Comparison of ENCODE assay signal across 25 mouse cellular contexts in genomic region chr3:103309750-103310149, GRCm38 (mm10).
"Had no signal": no experiment of that assay in that cellular context is flagged by ENCODE, and none has a peak within 500 bp of the region (broad histone marks: within the 10 kb centered on the region; RNA-seq: fewer than 3 reads in every experiment).

No protein-coding gene starts in this region.

- H3K4me1 ChIP-seq: limb, embryonic 10.5 days; liver, embryonic 15.5 days had no signal

- H3K27ac ChIP-seq: heart, embryonic 10.5 days; hindbrain, embryonic 10.5 days; hindbrain, embryonic 12.5 days; hindbrain, embryonic 14.5 days; intestine, embryonic 15.5 days; layer of hippocampus, adult 2 months; left cerebral cortex, adult 2 months; limb, embryonic 10.5 days; limb, embryonic 12.5 days; liver, embryonic 13.5 days; liver, embryonic 15.5 days had no signal

- ATAC-seq: hindbrain, embryonic 16.5 days; inflammation-experienced regulatory T-cells, adult 6 months; intestine, embryonic 15.5 days; intestine, postnatal 0 days had no signal

- H3K4me3 ChIP-seq: heart, embryonic 10.5 days; heart, embryonic 12.5 days; hindbrain, embryonic 10.5 days; hindbrain, embryonic 12.5 days; intestine, embryonic 15.5 days; layer of hippocampus, adult 2 months; left cerebral cortex, adult 2 months; limb, embryonic 10.5 days; limb, embryonic 12.5 days; liver, embryonic 13.5 days; liver, embryonic 15.5 days had no signal

- H3K9me3 ChIP-seq: heart, embryonic 10.5 days; heart, embryonic 12.5 days; hindbrain, embryonic 10.5 days; hindbrain, embryonic 12.5 days; intestine, embryonic 15.5 days; limb, embryonic 10.5 days; limb, embryonic 12.5 days; liver, embryonic 13.5 days; liver, embryonic 15.5 days had no signal

- H3K9ac ChIP-seq: heart, embryonic 12.5 days; hindbrain, embryonic 12.5 days; hindbrain, embryonic 14.5 days; intestine, embryonic 15.5 days; limb, embryonic 12.5 days; liver, embryonic 13.5 days; liver, embryonic 15.5 days had no signal

- H3K27me3 ChIP-seq: heart, embryonic 12.5 days; hindbrain, embryonic 12.5 days; intestine, embryonic 15.5 days; limb, embryonic 12.5 days; liver, embryonic 13.5 days; liver, embryonic 15.5 days had no signal

- H3K4me2 ChIP-seq: heart, embryonic 12.5 days; hindbrain, embryonic 12.5 days; hindbrain, embryonic 14.5 days; intestine, embryonic 15.5 days; limb, embryonic 12.5 days; liver, embryonic 13.5 days; liver, embryonic 15.5 days had no signal

- DNase-seq: gastrocnemius, postnatal 14 days; heart, adult 18-20 months; heart, postnatal 10 days; heart, postnatal 4 days; kidney, adult 18-20 months; kidney, adult 8-10 months; kidney, postnatal 10 days; kidney, postnatal 25 days; kidney, postnatal 4 days; liver; liver, embryonic 13.5 days had no signal

- H3K36me3 ChIP-seq: intestine, embryonic 15.5 days had no signal
